Mouse (Mus musculus): ENCODE results near the gene Atp2a1. TPM values are rescaled to one million over a fixed set of nuclear protein-coding genes. Genes with fewer than 3 reads are reported as not detected.

Atp2a1 gene
- polyA plus RNA-seq, 1 experiment = 144 TPM

- Histone ChIP-seq H3K4me3 (ENCODE audit: insufficient read depth, low read depth, low read length) (no peak overlapping the region), H3K36me3 (ENCODE audit: control insufficient read depth, insufficient read depth, low read length) (no peaks in the 10 kb centered on the region), H3K27ac (ENCODE audit: insufficient read depth, low read depth, low read length) (no peak overlapping the region), H3K27me3 (replicated peaks; ENCODE audit: control insufficient read depth, insufficient read depth, low read length) (no peaks in the 10 kb centered on the region), H3K4me1 (ENCODE audit: control insufficient read depth, insufficient read depth, low read length) (no peaks in the 10 kb centered on the region)
- no peak for TF ChIP-seq POLR2A (IDR thresholded peaks at IDR 0.05; ENCODE audit: low read depth, low read length)
- TF ChIP-seq CTCF (conservative IDR thresholded peaks at IDR 0.05; ENCODE audit: insufficient read depth, insufficient read length, low read depth, low read length) = no peak
- no peak for DNase-seq
- WGBS = 63% methylated on average over 11 of the region's 11 CpGs
Measured at GRCm38 (mm10) chr7:126458844-126459618, 3.9 kb downstream of the Atp2a1 start.

- no peak overlapping the region for H3K4me3 ChIP-seq (ENCODE audit: insufficient read depth, low read depth, low read length)
- no peak overlapping the region for H3K27ac ChIP-seq (ENCODE audit: insufficient read depth, low read depth, low read length)
- TF ChIP-seq CTCF (conservative IDR thresholded peaks at IDR 0.05; ENCODE audit: insufficient read depth, insufficient read length, low read depth, low read length) = no peak
- no peak for TF ChIP-seq POLR2A (IDR thresholded peaks at IDR 0.05; ENCODE audit: low read depth, low read length)
- H3K27me3 ChIP-seq (replicated peaks; ENCODE audit: control insufficient read depth, insufficient read depth, low read length) = no peaks in the 10 kb centered on the region
- no peaks in the 10 kb centered on the region for H3K36me3 ChIP-seq (ENCODE audit: control insufficient read depth, insufficient read depth, low read length)
- DNase-seq = no peak
- WGBS = 78% methylated on average over 5 of the region's 5 CpGs
- H3K4me1 ChIP-seq (ENCODE audit: control insufficient read depth, insufficient read depth, low read length) = no peaks in the 10 kb centered on the region
Measured at GRCm38 (mm10) chr7:126458225-126458624, 4.7 kb downstream of the Atp2a1 start.

GRCm38 (mm10) chr7:126456382-126457266, 6.3 kb downstream of the Atp2a1 start:
- Histone ChIP-seq H3K27me3 (replicated peaks; ENCODE audit: control insufficient read depth, insufficient read depth, low read length) (no peaks in the 10 kb centered on the region), H3K36me3 (ENCODE audit: control insufficient read depth, insufficient read depth, low read length) (no peaks in the 10 kb centered on the region), H3K4me3 (ENCODE audit: insufficient read depth, low read depth, low read length) (no peak overlapping the region), H3K27ac (ENCODE audit: insufficient read depth, low read depth, low read length) (no peak overlapping the region), H3K4me1 (ENCODE audit: control insufficient read depth, insufficient read depth, low read length) (no peaks in the 10 kb centered on the region)
- TF ChIP-seq POLR2A (IDR thresholded peaks at IDR 0.05; ENCODE audit: low read depth, low read length) (no peak), CTCF (conservative IDR thresholded peaks at IDR 0.05; ENCODE audit: insufficient read depth, insufficient read length, low read depth, low read length) (no peak)
- WGBS = 90% methylated on average over 17 of the region's 17 CpGs
- no peak for DNase-seq

- Histone ChIP-seq H3K27ac (ENCODE audit: insufficient read depth, low read depth, low read length) (no peak overlapping the region), H3K36me3 (ENCODE audit: control insufficient read depth, insufficient read depth, low read length) (no peaks in the 10 kb centered on the region), H3K27me3 (replicated peaks; ENCODE audit: control insufficient read depth, insufficient read depth, low read length) (no peaks in the 10 kb centered on the region), H3K4me3 (ENCODE audit: insufficient read depth, low read depth, low read length) (no peak overlapping the region), H3K4me1 (ENCODE audit: control insufficient read depth, insufficient read depth, low read length) (no peaks in the 10 kb centered on the region)
- WGBS = 63% methylated on average over 2 of the region's 2 CpGs
- TF ChIP-seq CTCF (conservative IDR thresholded peaks at IDR 0.05; ENCODE audit: insufficient read depth, insufficient read length, low read depth, low read length) (no peak), POLR2A (IDR thresholded peaks at IDR 0.05; ENCODE audit: low read depth, low read length) (no peak)
- DNase-seq = no peak
Measured at GRCm38 (mm10) chr7:126455242-126455641, 7.7 kb downstream of the Atp2a1 start.

- H3K4me1 ChIP-seq (ENCODE audit: control insufficient read depth, insufficient read depth, low read length) = no peaks in the 10 kb centered on the region
- DNase-seq = no peak
- WGBS = 30% methylated on average over 7 of the region's 7 CpGs
Measured at GRCm38 (mm10) chr7:126453861-126454260, 9.0 kb downstream of the Atp2a1 start.

GRCm38 (mm10) chr7:126452244-126452643, 10.7 kb downstream of the Atp2a1 start:
- DNase-seq = no peak
- Histone ChIP-seq H3K36me3 (ENCODE audit: control insufficient read depth, insufficient read depth, low read length) (no peaks in the 10 kb centered on the region), H3K4me1 (ENCODE audit: control insufficient read depth, insufficient read depth, low read length) (no peaks in the 10 kb centered on the region), H3K4me3 (ENCODE audit: insufficient read depth, low read depth, low read length) (no peak overlapping the region), H3K27ac (ENCODE audit: insufficient read depth, low read depth, low read length) (no peak overlapping the region), H3K27me3 (replicated peaks; ENCODE audit: control insufficient read depth, insufficient read depth, low read length) (no peaks in the 10 kb centered on the region)
- no peak for TF ChIP-seq CTCF (conservative IDR thresholded peaks at IDR 0.05; ENCODE audit: insufficient read depth, insufficient read length, low read depth, low read length)
- no peak for TF ChIP-seq POLR2A (IDR thresholded peaks at IDR 0.05; ENCODE audit: low read depth, low read length)
- WGBS = 93% methylated on average over 3 of the region's 3 CpGs

More at GRCm38 (mm10) chr7:126453861-126454260, 9.0 kb downstream of the Atp2a1 start:
- TF ChIP-seq POLR2A (IDR thresholded peaks at IDR 0.05; ENCODE audit: low read depth, low read length) = no peak
- no peak for TF ChIP-seq CTCF (conservative IDR thresholded peaks at IDR 0.05; ENCODE audit: insufficient read depth, insufficient read length, low read depth, low read length)
- no peak overlapping the region for H3K27ac ChIP-seq (ENCODE audit: insufficient read depth, low read depth, low read length)
- no peaks in the 10 kb centered on the region for H3K27me3 ChIP-seq (replicated peaks; ENCODE audit: control insufficient read depth, insufficient read depth, low read length)
- H3K36me3 ChIP-seq (ENCODE audit: control insufficient read depth, insufficient read depth, low read length) = no peaks in the 10 kb centered on the region
- H3K4me3 ChIP-seq (ENCODE audit: insufficient read depth, low read depth, low read length) = no peak overlapping the region

- H3K4me1 ChIP-seq (ENCODE audit: control insufficient read depth, insufficient read depth, low read length) = no peaks in the 10 kb centered on the region
- no peaks in the 10 kb centered on the region; the same call in 1 of the 2 replicates for H3K36me3 ChIP-seq (ENCODE audit: control insufficient read depth, insufficient read depth, low read length)
- TF ChIP-seq CTCF (conservative IDR thresholded peaks at IDR 0.05; ENCODE audit: insufficient read depth, insufficient read length, low read depth, low read length) = no peak
- no peak for TF ChIP-seq POLR2A (IDR thresholded peaks at IDR 0.05; ENCODE audit: low read depth, low read length)
- 87% methylated on average over 6 of the region's 6 CpGs for WGBS
- no peak for DNase-seq
- H3K4me3 ChIP-seq (ENCODE audit: insufficient read depth, low read depth, low read length) = no peak overlapping the region
- H3K27me3 ChIP-seq (replicated peaks; ENCODE audit: control insufficient read depth, insufficient read depth, low read length) = no peaks in the 10 kb centered on the region
- no peak overlapping the region for H3K27ac ChIP-seq (ENCODE audit: insufficient read depth, low read depth, low read length)
Measured at GRCm38 (mm10) chr7:126450641-126451040, 12.3 kb downstream of the Atp2a1 start.

Measured in kidney, adult 2 months (tissue).